Mouse (Mus musculus) stomach, embryonic 16.5 days (tissue): Measurements from ENCODE around the gene Usp2. TPM values are rescaled to one million over a fixed set of nuclear protein-coding genes. Genes with fewer than 3 reads are reported as not detected.

Experiments used
- ATAC-seq: fragments of 200-750 bp; cut with Nextera tagmentation; 2 replicates; pipeline ENCODE4 v1.8.0; 2017; ENCODE audit warnings: moderate number of reproducible peaks, moderate TSS enrichment; ENCODE audit not compliant: insufficient read depth, low FRiP score
- H3K27ac ChIP-seq: fragments of 300-500 bp; sonication (generic); 2 replicates; pipeline ENCODE4 v1.5.1; 2014; ENCODE audit warnings: low read length
- H3K27me3 ChIP-seq: fragments of 300-500 bp; sonication (generic); 2 replicates; pipeline ENCODE4 v1.6.1; 2014; ENCODE audit warnings: low read length, control low read depth, mixed read lengths; ENCODE audit not compliant: control insufficient read depth, insufficient read depth
- H3K36me3 ChIP-seq: fragments of 300-500 bp; sonication (generic); 2 replicates; pipeline ENCODE4 v1.6.1; 2014; ENCODE audit warnings: low read length; ENCODE audit not compliant: control insufficient read depth, insufficient read depth
- H3K4me1 ChIP-seq: fragments of 300-500 bp; sonication (generic); 2 replicates; pipeline ENCODE4 v1.6.1; 2014; ENCODE audit warnings: low read length, control low read depth, mixed read lengths; ENCODE audit not compliant: control insufficient read depth, insufficient read depth
- H3K4me2 ChIP-seq: fragments of 300-500 bp; sonication (generic); 2 replicates; pipeline ENCODE4 v1.6.1; 2014; ENCODE audit warnings: low read depth, low read length, mixed read lengths
- H3K4me3 ChIP-seq: fragments of 300-500 bp; sonication (generic); replicated peaks from 2 replicates; pipeline ENCODE4 v1.5.1; 2014; ENCODE audit warnings: mild to moderate bottlenecking, low read length
- H3K9ac ChIP-seq: fragments of 300-500 bp; sonication (generic); 2 replicates; pipeline ENCODE4 v1.6.1; 2014; ENCODE audit warnings: low read length
- H3K9me3 ChIP-seq: fragments of 300-500 bp; sonication (generic); replicated peaks from 2 replicates; pipeline ENCODE4 v1.6.1; 2016; ENCODE audit warnings: low read length, control low read depth; ENCODE audit not compliant: control insufficient read depth
- WGBS: fragments of 180-500 bp; shearing (Covaris S2); extraction: QIAGEN DNeasy Blood & Tissue Kit; methylation state at CpG from one replicate; pipeline ENCODE4 v1.1.7; 2014; 5-methylcytosine and 5-hydroxymethylcytosine counted together
- polyA plus RNA-seq: library from polyadenylated mRNA; unstranded; fragments of >200 nt; fragmentation: Nextera tagmentation; extraction: Ambion mirVana; gene quantifications from 2 replicates; pipeline ENCODE4 v1.2.1, GENCODE M21; 2015

Gene Usp2
- polyA plus RNA-seq, 1 experiment from 2014 or later: 21.5 TPM

GRCm38 (mm10) chr9:44119948-44120465 is 53.2 kb downstream of the Usp2 start:
- Histone ChIP-seq H3K4me1 (no peaks in the 10 kb centered on the region), H3K27me3 (no peaks in the 10 kb centered on the region), H3K4me3 (no peak overlapping the region), H3K4me2 (no peak overlapping the region), H3K9ac (no peak overlapping the region), H3K36me3 (no peaks in the 10 kb centered on the region), H3K9me3 (no peaks in the 10 kb centered on the region), H3K27ac (no peak overlapping the region)
- WGBS: 64% methylated on average over 8 of the region's 8 CpGs
- no peak for ATAC-seq

GRCm38 (mm10) chr9:44124317-44124716 is 57.5 kb downstream of the Usp2 start:
- 69% methylated on average over 6 of the region's 6 CpGs for WGBS
- no peaks in the 10 kb centered on the region for H3K36me3 ChIP-seq
- H3K9me3 ChIP-seq: no peaks in the 10 kb centered on the region
- no peak overlapping the region for H3K9ac ChIP-seq
- no peak for ATAC-seq
- H3K27ac ChIP-seq: no peak overlapping the region
- peaks cover 20% of the 10 kb centered on the region for H3K4me1 ChIP-seq
- H3K4me2 ChIP-seq: no peak overlapping the region
- H3K4me3 ChIP-seq: no peak overlapping the region
- no peaks in the 10 kb centered on the region for H3K27me3 ChIP-seq

- Histone ChIP-seq H3K27me3 (no peaks in the 10 kb centered on the region), H3K27ac (no peak overlapping the region), H3K36me3 (no peaks in the 10 kb centered on the region), H3K4me3 (no peak overlapping the region), H3K9me3 (no peaks in the 10 kb centered on the region), H3K4me2 (no peak overlapping the region), H3K9ac (no peak overlapping the region), H3K4me1 (peaks cover 25% of the 10 kb centered on the region)
- 57% methylated on average over 5 of the region's 5 CpGs for WGBS
- no peak for ATAC-seq
These were observed 58.2 kb downstream of the Usp2 start for GRCm38 (mm10) chr9:44125026-44125425.

GRCm38 (mm10) chr9:44125546-44126428 is 59.0 kb downstream of the Usp2 start:
- Histone ChIP-seq H3K9me3 (no peaks in the 10 kb centered on the region), H3K9ac (no peak overlapping the region), H3K27me3 (no peaks in the 10 kb centered on the region), H3K4me1 (peaks cover 32% of the 10 kb centered on the region), H3K4me3 (0 out of 2 replicates have a peak overlapping the region, but pooled peaks have one; percentile 13), H3K27ac (peak overlapping the region; percentile 56), H3K4me2 (peak overlapping the region; percentile 35), H3K36me3 (no peaks in the 10 kb centered on the region)
- 0 out of 2 replicates have a peak, but pooled peaks have one; percentile 25 for ATAC-seq
- WGBS: 22% methylated on average over 18 of the region's 18 CpGs

- Histone ChIP-seq H3K36me3 (no peaks in the 10 kb centered on the region), H3K27me3 (no peaks in the 10 kb centered on the region), H3K9ac (no peak overlapping the region), H3K4me3 (no peak overlapping the region), H3K9me3 (no peaks in the 10 kb centered on the region), H3K27ac (peak overlapping the region; percentile 56), H3K4me2 (no peak overlapping the region), H3K4me1 (peaks cover 34% of the 10 kb centered on the region)
- no peak for ATAC-seq
- 84% methylated on average over 3 of the region's 3 CpGs for WGBS
These were observed 59.9 kb downstream of the Usp2 start for GRCm38 (mm10) chr9:44126746-44127145.

GRCm38 (mm10) chr9:44127351-44127801 is 60.6 kb downstream of the Usp2 start:
- Histone ChIP-seq H3K27ac (peak overlapping the region; percentile 25; the same call in 1 of the 2 replicates), H3K27me3 (no peaks in the 10 kb centered on the region), H3K9me3 (no peaks in the 10 kb centered on the region), H3K4me1 (peaks cover 34% of the 10 kb centered on the region), H3K36me3 (no peaks in the 10 kb centered on the region), H3K4me3 (no peak overlapping the region), H3K9ac (no peak overlapping the region), H3K4me2 (no peak overlapping the region)
- no peak for ATAC-seq
- 48% methylated on average over 3 of the region's 3 CpGs for WGBS

GRCm38 (mm10) chr9:44129633-44130032 is 62.8 kb downstream of the Usp2 start:
- no peaks in the 10 kb centered on the region for H3K36me3 ChIP-seq
- peak overlapping the region; percentile 70 for H3K4me2 ChIP-seq
- H3K9me3 ChIP-seq: no peaks in the 10 kb centered on the region
- peak overlapping the region; percentile 74 for H3K9ac ChIP-seq
- ATAC-seq: no peak; the same call in 1 of the 2 replicates
- H3K27ac ChIP-seq: peak overlapping the region; percentile 95
- H3K27me3 ChIP-seq: no peaks in the 10 kb centered on the region
- H3K4me3 ChIP-seq: peak overlapping the region; percentile 45
- WGBS: 7% methylated on average over 9 of the region's 9 CpGs
- peaks cover 46% of the 10 kb centered on the region for H3K4me1 ChIP-seq

- peak overlapping the region; percentile 74 for H3K9ac ChIP-seq
- H3K9me3 ChIP-seq: no peaks in the 10 kb centered on the region
- peak; percentile 71 for ATAC-seq
- under 1% methylated on average over 27 of the region's 27 CpGs for WGBS
- peak overlapping the region; percentile 70 for H3K4me2 ChIP-seq
- no peaks in the 10 kb centered on the region for H3K27me3 ChIP-seq
- H3K27ac ChIP-seq: peak overlapping the region; percentile 95
- peaks cover 46% of the 10 kb centered on the region for H3K4me1 ChIP-seq
- H3K4me3 ChIP-seq: peak overlapping the region; percentile 45
- no peaks in the 10 kb centered on the region for H3K36me3 ChIP-seq
These were observed 63.2 kb downstream of the Usp2 start for GRCm38 (mm10) chr9:44130034-44130433.

- WGBS: 21% methylated on average over 19 of the region's 19 CpGs
- no peaks in the 10 kb centered on the region for H3K9me3 ChIP-seq
- peak overlapping the region; percentile 45 for H3K4me3 ChIP-seq
- H3K4me2 ChIP-seq: peak overlapping the region; percentile 70
- H3K9ac ChIP-seq: peak overlapping the region; percentile 74
- H3K27me3 ChIP-seq: no peaks in the 10 kb centered on the region
- ATAC-seq: peak; percentile 25
- peaks cover 43% of the 10 kb centered on the region for H3K4me1 ChIP-seq
- no peaks in the 10 kb centered on the region for H3K36me3 ChIP-seq
- H3K27ac ChIP-seq: peak overlapping the region; percentile 95
These were observed 63.9 kb downstream of the Usp2 start for GRCm38 (mm10) chr9:44130581-44131275.
